ENCODE assay signal across 38 mouse cellular contexts in genomic region chr2:93597145-93597544, GRCm38 (mm10). TPM values are rescaled to one million over a fixed set of nuclear protein-coding genes. Genes with fewer than 3 reads are reported as not detected.
DNase-seq lines count a peak whose midpoint lies in the region; ATAC-seq and TF ChIP-seq lines count a peak whose summit lies in the region.
"Had no signal": no experiment of that assay in that cellular context is flagged by ENCODE, and none has a peak within 500 bp of the region (broad histone marks: within the 10 kb centered on the region; RNA-seq: fewer than 3 reads in every experiment).

No protein-coding gene starts in this region.

- H3K36me3 ChIP-seq in kidney, postnatal 0 days (ENCODE audit: insufficient read depth, low read length): no peaks in the 10 kb centered on the region
- H3K36me3 ChIP-seq in embryonic facial prominence, embryonic 13.5 days: no peaks in the 10 kb centered on the region
- H3K36me3 ChIP-seq in limb, embryonic 12.5 days: no peaks in the 10 kb centered on the region
- no peaks in the 10 kb centered on the region for H3K36me3 ChIP-seq in midbrain, embryonic 10.5 days
- H3K36me3 ChIP-seq: forebrain, embryonic 12.5 days; hindbrain, embryonic 12.5 days; intestine, embryonic 15.5 days; midbrain, embryonic 12.5 days; neural tube, embryonic 12.5 days had no signal

- H3K27ac ChIP-seq in kidney, postnatal 0 days: no peak overlapping the region
- peak overlapping the region; percentile 91 for H3K27ac ChIP-seq in embryonic facial prominence, embryonic 13.5 days
- H3K27ac ChIP-seq in limb, embryonic 12.5 days: peak overlapping the region; percentile 41; the same call in 1 of the 2 replicates
- H3K27ac ChIP-seq in midbrain, embryonic 10.5 days (replicated peaks): no peak overlapping the region
- H3K27ac ChIP-seq: hindbrain, embryonic 12.5 days; hindbrain, postnatal 0 days; intestine, embryonic 15.5 days; left cerebral cortex, adult 2 months; midbrain, embryonic 12.5 days; neural tube, embryonic 12.5 days; stomach, postnatal 0 days had no signal

- no peak overlapping the region for H3K4me2 ChIP-seq in kidney, postnatal 0 days (ENCODE audit: low read length)
- H3K4me2 ChIP-seq in embryonic facial prominence, embryonic 13.5 days: peak overlapping the region; percentile 45
- H3K4me2 ChIP-seq in limb, embryonic 12.5 days: 0 out of 2 replicates have a peak overlapping the region, but pooled peaks have one; percentile 0
- H3K4me2 ChIP-seq: forebrain, embryonic 12.5 days; heart, embryonic 11.5 days; hindbrain, embryonic 12.5 days; intestine, embryonic 15.5 days; liver, embryonic 11.5 days; midbrain, embryonic 12.5 days; neural tube, embryonic 12.5 days had no signal

- H3K4me1 ChIP-seq in kidney, postnatal 0 days (replicated peaks; ENCODE audit: insufficient read depth, low read length): no peaks in the 10 kb centered on the region
- peaks cover 73% of the 10 kb centered on the region for H3K4me1 ChIP-seq in embryonic facial prominence, embryonic 13.5 days
- peaks cover 47% of the 10 kb centered on the region for H3K4me1 ChIP-seq in limb, embryonic 12.5 days (replicated peaks)
- peaks cover 26% of the 10 kb centered on the region for H3K4me1 ChIP-seq in midbrain, embryonic 10.5 days
- H3K4me1 ChIP-seq: intestine, embryonic 15.5 days; neural tube, embryonic 12.5 days had no signal

- H3K27me3 ChIP-seq in kidney, postnatal 0 days (ENCODE audit: insufficient read depth, low read length): no peaks in the 10 kb centered on the region
- no peaks in the 10 kb centered on the region for H3K27me3 ChIP-seq in embryonic facial prominence, embryonic 13.5 days
- H3K27me3 ChIP-seq in limb, embryonic 12.5 days: peaks cover 45% of the 10 kb centered on the region
- peaks cover 83% of the 10 kb centered on the region for H3K27me3 ChIP-seq in midbrain, embryonic 10.5 days (ENCODE audit: low read depth, poor library complexity, severe bottlenecking)
- H3K27me3 ChIP-seq: forebrain, embryonic 12.5 days; hindbrain, embryonic 12.5 days; intestine, embryonic 15.5 days; neural tube, embryonic 12.5 days had no signal

- WGBS in kidney, postnatal 0 days: 54% methylated on average over 11 of the region's 11 CpGs
- WGBS in embryonic facial prominence, embryonic 13.5 days: 31% methylated on average over 11 of the region's 11 CpGs
- WGBS in limb, embryonic 12.5 days: 21% methylated on average over 11 of the region's 11 CpGs
- 76% methylated on average over 11 of the region's 11 CpGs for WGBS in midbrain, embryonic 10.5 days

- no peak for ATAC-seq in kidney, postnatal 0 days (replicated peaks; ENCODE audit: low FRiP score, low read depth)
- peak; percentile 63; the same call in 1 of the 2 replicates for ATAC-seq in embryonic facial prominence, embryonic 13.5 days (ENCODE audit: insufficient number of reproducible peaks, insufficient read depth, low FRiP score, low TSS enrichment, low read depth)
- ATAC-seq in limb, embryonic 12.5 days (ENCODE audit: insufficient number of reproducible peaks, insufficient read depth, low FRiP score, low TSS enrichment, low read depth): no peak
- ATAC-seq: CD4-positive, CD25-positive, alpha-beta regulatory T cell, adult 4 months; hindbrain, postnatal 0 days; intestine, embryonic 15.5 days had no signal

- no peak overlapping the region for H3K9ac ChIP-seq in kidney, postnatal 0 days (ENCODE audit: low read depth, low read length)
- H3K9ac ChIP-seq in embryonic facial prominence, embryonic 13.5 days: no peak overlapping the region
- no peak overlapping the region for H3K9ac ChIP-seq in limb, embryonic 12.5 days (replicated peaks)
- H3K9ac ChIP-seq: forebrain, embryonic 12.5 days; hindbrain, embryonic 12.5 days; intestine, embryonic 15.5 days; midbrain, embryonic 12.5 days; neural tube, embryonic 12.5 days had no signal

- H3K4me3 ChIP-seq in kidney, postnatal 0 days (replicated peaks; ENCODE audit: low read depth, low read length): no peak overlapping the region
- H3K4me3 ChIP-seq in embryonic facial prominence, embryonic 13.5 days: no peak overlapping the region
- H3K4me3 ChIP-seq in limb, embryonic 12.5 days (replicated peaks): no peak overlapping the region
- H3K4me3 ChIP-seq in midbrain, embryonic 10.5 days: no peak overlapping the region
- H3K4me3 ChIP-seq: erythroblast, embryonic 14.5 days; forebrain, embryonic 12.5 days; hindbrain, embryonic 12.5 days; intestine, embryonic 15.5 days; left cerebral cortex, adult 2 months; midbrain, embryonic 12.5 days; myocyte; neural tube, embryonic 12.5 days had no signal

- DNase-seq in kidney, postnatal 0 days (ENCODE audit: low spot score): peak; percentile 15
- DNase-seq in kidney, postnatal 14 days: no peak
- no peak for DNase-seq in testis, postnatal 10 days (ENCODE audit: low spot score)
- DNase-seq in midbrain, embryonic 10.5 days (ENCODE audit: low spot score): no peak
- no peak for DNase-seq in lung, adult 18-20 months
- DNase-seq: adrenal gland, postnatal 14 days; cerebellum, adult 11-12 months; cerebellum, postnatal 14 days; gastrocnemius, postnatal 14 days; heart, adult 11 months; heart, postnatal 36 days; kidney, adult 8-10 months; kidney, postnatal 25 days; lung, postnatal 36 days; right cerebral cortex, adult 18-20 months; thymus, adult 2 months; thymus, postnatal 36 days had no signal

- H3K9me3 ChIP-seq in kidney, postnatal 0 days (replicated peaks; ENCODE audit: low read length): no peaks in the 10 kb centered on the region
- H3K9me3 ChIP-seq in embryonic facial prominence, embryonic 13.5 days: no peaks in the 10 kb centered on the region
- H3K9me3 ChIP-seq in limb, embryonic 12.5 days: no peaks in the 10 kb centered on the region
- H3K9me3 ChIP-seq in midbrain, embryonic 10.5 days (replicated peaks): no peaks in the 10 kb centered on the region
- H3K9me3 ChIP-seq: forebrain, embryonic 12.5 days; hindbrain, embryonic 12.5 days; intestine, embryonic 15.5 days; midbrain, embryonic 12.5 days; neural tube, embryonic 12.5 days had no signal

- no peak for TF ChIP-seq CTCF in kidney, postnatal 0 days (IDR thresholded peaks at IDR 0.05; ENCODE audit: low read depth)

RNA-seq across cellular contexts. Expression of gene Gm10803, which starts 36.8 kb away (rescaled TPM):
- polyA plus RNA-seq in kidney, postnatal 0 days (2015; fragmentation: Nextera tagmentation; extraction: Ambion mirVana): not detected in 2 replicates
- polyA plus RNA-seq in embryonic facial prominence, embryonic 13.5 days (2015; fragmentation: Nextera tagmentation; extraction: Ambion mirVana): not detected in 2 replicates
- polyA plus RNA-seq in limb, embryonic 12.5 days (2016; fragmentation: Nextera tagmentation; extraction: Ambion mirVana): not detected in 2 replicates
- not detected in 2 replicates for polyA plus RNA-seq in midbrain, embryonic 10.5 days (2016; fragmentation: Nextera tagmentation; extraction: Ambion mirVana)
- polyA plus RNA-seq: CD4-positive, CD25-positive, alpha-beta regulatory T cell, adult 4 months; cortical plate, adult 2 months; erythroblast, embryonic 14.5 days; forebrain, embryonic 12.5 days; heart, embryonic 11.5 days; heart, embryonic 16.5 days; hindbrain, embryonic 12.5 days; hindbrain, postnatal 0 days; intestine, embryonic 15.5 days; liver, embryonic 11.5 days; liver, embryonic 16.5 days; lung, embryonic 16.5 days; midbrain, embryonic 12.5 days; midbrain, postnatal 0 days; myocyte; neural tube, embryonic 12.5 days; spleen, adult 2 months; stomach, postnatal 0 days; thymus, adult 2 months had no signal

RNA-seq across cellular contexts. Expression of gene Alx4, which starts 45.0 kb away (rescaled TPM):
- 0.13 and 0.19 TPM in 2 replicates for polyA plus RNA-seq in kidney, postnatal 0 days (2015; fragmentation: Nextera tagmentation; extraction: Ambion mirVana)
- polyA plus RNA-seq in embryonic facial prominence, embryonic 13.5 days (2015; fragmentation: Nextera tagmentation; extraction: Ambion mirVana): 29.3 and 34.1 TPM in 2 replicates
- 3.4 and 5.1 TPM in 2 replicates for polyA plus RNA-seq in limb, embryonic 12.5 days (2016; fragmentation: Nextera tagmentation; extraction: Ambion mirVana)
- 6.5 and 6.7 TPM in 2 replicates for polyA plus RNA-seq in midbrain, embryonic 10.5 days (2016; fragmentation: Nextera tagmentation; extraction: Ambion mirVana)
- polyA plus RNA-seq: CD4-positive, CD25-positive, alpha-beta regulatory T cell, adult 4 months; myocyte had no signal

Comparison
In these comparisons a context has a peak if more than half of its experiments do, and no peak if none do; other contexts are left out.
1. H3K27ac ChIP-seq: peak in embryonic facial prominence, embryonic 13.5 days (single experiment) and limb, embryonic 12.5 days (single experiment); none in kidney, postnatal 0 days (single experiment) and midbrain, embryonic 10.5 days (single experiment).